Mouse (Mus musculus) kidney, adult 2 months (tissue): Measurements from ENCODE around the gene Fig4. TPM values are rescaled to one million over a fixed set of nuclear protein-coding genes. Genes with fewer than 3 reads are reported as not detected.
A peak's percentile ranks its signal among the peaks of the same experiment; 100 is the strongest.

Experiments
- DNase-seq: peaks from one replicate; pipeline ENCODE4 v3.0.0; 2021
- H3K27ac ChIP-seq: fragments of 200-500 bp; 2 replicates; pipeline ENCODE4 v1.5.1; 2012; ENCODE audit warnings: low read depth, low read length, control low read depth, inconsistent platforms; ENCODE audit not compliant: insufficient read depth
- H3K27me3 ChIP-seq: fragments of 200-500 bp; replicated peaks from 2 replicates; pipeline ENCODE4 v1.6.1; 2012; ENCODE audit warnings: mild to moderate bottlenecking, moderate library complexity, low read length, inconsistent platforms; ENCODE audit not compliant: control insufficient read depth, insufficient read depth
- H3K36me3 ChIP-seq: fragments of 200-500 bp; 2 replicates; pipeline ENCODE4 v1.6.1; 2012; ENCODE audit warnings: mild to moderate bottlenecking, moderate library complexity, low read length, inconsistent platforms; ENCODE audit not compliant: control insufficient read depth, insufficient read depth
- H3K4me1 ChIP-seq: fragments of 200-500 bp; 2 replicates; pipeline ENCODE4 v1.6.1; 2011; ENCODE audit warnings: low read length; ENCODE audit not compliant: control insufficient read depth, insufficient read depth
- H3K4me3 ChIP-seq: fragments of 200-500 bp; 2 replicates; pipeline ENCODE4 v1.5.1; 2011; ENCODE audit warnings: mild to moderate bottlenecking, low read depth, low read length, control low read depth; ENCODE audit not compliant: insufficient read depth
- CTCF ChIP-seq: fragments of 200-500 bp; conservative IDR thresholded peaks from 2 replicates; pipeline ENCODE4 v1.5.1; 2011; ENCODE audit warnings: low read depth, mild to moderate bottlenecking, control low read depth, low read length, moderate library complexity, mixed read lengths; ENCODE audit not compliant: insufficient read depth, insufficient read length
- POLR2A ChIP-seq: fragments of 200-500 bp; IDR thresholded peaks from one replicate; pipeline ENCODE4 v1.6.1; 2011; ENCODE audit warnings: low read depth, low read length, control low read depth
- WGBS: fragments of 180-500 bp; shearing (Covaris S2); methylation state at CpG from one replicate; pipeline ENCODE4 v1.1.7; 2018; 5-methylcytosine and 5-hydroxymethylcytosine counted together
- polyA plus RNA-seq: library from polyadenylated mRNA; depleted of rRNA; stranded (reverse); fragments of >200 nt; gene quantifications from 2 replicates; pipeline ENCODE4 v1.2.3, GENCODE M21; 2012; rRNA removed

The Fig4 gene
- polyA plus RNA-seq: 12.6 and 13.4 TPM in 2 replicates

- no peak for TF ChIP-seq POLR2A
- TF ChIP-seq CTCF: 0 out of 2 replicates have a peak, but pooled peaks have one; percentile 4
- peak within 1 kb of the TSS; percentile 94 for H3K4me3 ChIP-seq
- peak within 1 kb of the TSS; percentile 58 for H3K27ac ChIP-seq
- 1% methylated on average over 38 of the region's 38 CpGs for WGBS
- H3K27me3 ChIP-seq: no peaks in the 10 kb centered on the region
- peak; percentile 92 for DNase-seq
- H3K4me1 ChIP-seq: no peaks in the 10 kb centered on the region
- H3K36me3 ChIP-seq: no peaks in the 10 kb centered on the region
Measured at GRCm38 (mm10) chr10:41302689-41303431, at the start of gene Fig4. Fig4 (minus strand) TSS chr10:41303260.

- Histone ChIP-seq H3K36me3 (no peaks in the 10 kb centered on the region), H3K27me3 (no peaks in the 10 kb centered on the region), H3K4me3 (no peak overlapping the region), H3K4me1 (no peaks in the 10 kb centered on the region; the same call in 1 of the 2 replicates), H3K27ac (no peak overlapping the region)
- WGBS: 84% methylated on average over 7 of the region's 7 CpGs
- TF ChIP-seq POLR2A (no peak), CTCF (no peak)
- no peak for DNase-seq
Measured at GRCm38 (mm10) chr10:41341346-41341745, 38.3 kb upstream of the Fig4 start.

GRCm38 (mm10) chr10:41332533-41333043 is 29.5 kb upstream of the Fig4 start:
- Histone ChIP-seq H3K4me1 (no peaks in the 10 kb centered on the region), H3K36me3 (no peaks in the 10 kb centered on the region)

GRCm38 (mm10) chr10:41315866-41316265 is 12.8 kb upstream of the Fig4 start:
- no peak for DNase-seq
- Histone ChIP-seq H3K27me3 (no peaks in the 10 kb centered on the region), H3K4me3 (no peak overlapping the region), H3K4me1 (no peaks in the 10 kb centered on the region), H3K27ac (no peak overlapping the region), H3K36me3 (no peaks in the 10 kb centered on the region)
- no peak for TF ChIP-seq POLR2A
- TF ChIP-seq CTCF: no peak
- 71% methylated on average over 3 of the region's 3 CpGs for WGBS

More at GRCm38 (mm10) chr10:41332533-41333043, 29.5 kb upstream of the Fig4 start:
- WGBS: 86% methylated on average over 2 of the region's 2 CpGs
- H3K27ac ChIP-seq: no peak overlapping the region
- no peak for DNase-seq
- TF ChIP-seq CTCF (no peak), POLR2A (no peak)
- no peaks in the 10 kb centered on the region; the same call in 1 of the 2 replicates for H3K27me3 ChIP-seq
- no peak overlapping the region for H3K4me3 ChIP-seq

GRCm38 (mm10) chr10:41308205-41308604 is 5.1 kb upstream of the Fig4 start:
- H3K27me3 ChIP-seq: no peaks in the 10 kb centered on the region
- DNase-seq: no peak
- H3K27ac ChIP-seq: no peak overlapping the region
- no peaks in the 10 kb centered on the region for H3K36me3 ChIP-seq
- TF ChIP-seq CTCF (no peak), POLR2A (no peak)
- H3K4me3 ChIP-seq: no peak overlapping the region
- no peaks in the 10 kb centered on the region for H3K4me1 ChIP-seq
- WGBS: 94% methylated on average over 4 of the region's 4 CpGs

GRCm38 (mm10) chr10:41304961-41305455 is 1.9 kb upstream of the Fig4 start:
- TF ChIP-seq CTCF: no peak
- no peak for TF ChIP-seq POLR2A
- WGBS: 56% methylated on average over 9 of the region's 9 CpGs
- Histone ChIP-seq H3K4me3 (no peak overlapping the region), H3K36me3 (no peaks in the 10 kb centered on the region), H3K27ac (no peak overlapping the region), H3K27me3 (no peaks in the 10 kb centered on the region), H3K4me1 (no peaks in the 10 kb centered on the region)
- no peak for DNase-seq
